Mouse (Mus musculus): ENCODE measurements around the gene Ncf4. TPM values are rescaled to one million over a fixed set of nuclear protein-coding genes. Genes with fewer than 3 reads are reported as not detected.

The Ncf4 gene
- polyA plus RNA-seq (2012): 0.10 and 1.4 TPM in 2 replicates

- no peak for TF ChIP-seq GATA1 (IDR thresholded peaks at IDR 0.05; ENCODE audit: low read length)
Observed at GRCm38 (mm10) chr15:78244695-78245492, at the start of gene Ncf4. Ncf4 (plus strand) TSS chr15:78244801.

GRCm38 (mm10) chr15:78195096-78195880 is 49.3 kb upstream of the Ncf4 start:
- TF ChIP-seq GATA1 (IDR thresholded peaks at IDR 0.05; ENCODE audit: low read length): no peak

DNA sequence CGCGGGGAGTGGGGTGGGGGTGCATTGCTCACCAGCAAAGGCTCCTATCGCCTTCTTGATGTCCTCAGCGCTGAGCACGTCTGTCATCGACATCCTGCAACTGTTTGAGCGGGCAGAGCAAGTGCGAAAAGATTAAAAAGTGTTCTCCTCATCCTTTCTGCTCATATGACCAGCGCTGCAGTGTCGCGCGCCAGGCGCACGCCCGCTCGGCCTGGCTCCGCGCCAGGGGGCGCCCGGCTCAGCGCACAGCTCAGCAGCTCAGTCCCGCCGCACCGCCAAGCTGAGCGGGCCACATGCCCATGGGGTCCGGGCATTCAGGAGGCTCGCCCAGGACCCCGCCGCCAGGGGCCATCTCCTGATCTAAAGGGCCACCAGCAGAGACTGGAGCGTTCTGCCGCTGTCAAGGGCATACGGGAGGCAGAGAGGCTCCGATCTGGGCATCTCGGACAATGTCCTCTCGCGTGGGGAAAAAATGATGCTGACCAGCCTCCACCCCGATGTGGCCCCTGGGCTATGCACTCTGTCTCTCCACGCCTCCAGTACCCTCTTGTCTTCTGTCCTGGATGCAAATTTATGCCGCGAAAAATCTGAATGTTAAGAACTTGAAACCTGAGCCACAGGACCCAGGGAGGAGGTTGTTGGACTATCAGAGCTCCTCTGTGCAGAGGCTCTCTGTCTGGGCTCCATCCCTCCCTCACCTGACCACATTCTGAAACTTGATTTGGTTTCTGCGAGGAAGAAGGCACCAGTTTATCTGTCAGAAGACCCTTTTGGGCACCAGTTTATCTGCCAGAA is 40.4 kb upstream of the Ncf4 start:
- TF ChIP-seq GATA1 (IDR thresholded peaks at IDR 0.05; ENCODE audit: low read length): no peak

DNA sequence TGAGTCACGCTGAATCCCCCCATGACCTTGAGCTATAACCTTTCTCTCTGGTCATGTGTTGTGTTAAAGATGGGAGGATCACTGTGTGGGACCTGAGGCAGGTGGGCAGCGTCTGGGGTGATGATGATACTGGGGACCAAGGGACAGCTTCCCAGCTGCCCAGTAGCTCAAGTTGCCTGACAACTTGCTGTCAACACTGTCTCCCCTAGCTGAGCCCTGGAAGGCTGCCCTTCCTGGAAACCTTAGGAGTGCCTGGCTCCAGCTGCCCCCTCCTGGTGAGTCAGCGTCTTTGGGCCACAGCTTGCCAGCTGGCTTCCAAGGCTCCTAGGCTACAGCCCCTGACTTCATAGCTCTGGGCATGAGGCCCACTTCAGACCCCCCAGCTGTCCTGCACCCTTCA is 39.4 kb upstream of the Ncf4 start:
- no peak for TF ChIP-seq GATA1 (IDR thresholded peaks at IDR 0.05; ENCODE audit: low read length)

DNA sequence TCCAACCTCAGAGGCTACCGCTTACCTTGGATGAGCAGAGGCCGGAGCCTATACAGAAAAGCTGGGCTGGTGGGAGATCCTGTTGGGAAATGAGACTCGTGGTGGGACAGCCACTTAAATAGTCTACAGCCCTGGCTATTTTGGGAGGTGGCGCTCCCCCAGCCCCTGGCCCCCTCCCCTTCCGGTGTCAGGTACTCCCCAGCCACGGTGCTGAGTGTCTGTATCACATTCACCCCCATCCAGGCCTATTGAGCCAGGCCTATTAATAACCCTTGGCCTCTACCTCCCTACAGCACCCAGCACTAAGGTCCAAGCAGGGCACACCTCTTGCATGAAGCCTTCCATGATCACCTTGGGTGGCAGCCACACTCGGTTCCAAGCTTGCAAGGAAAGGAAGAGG is 38.3 kb upstream of the Ncf4 start, which contains the start of gene Pvalb:
TSS of gene Pvalb (minus strand) at position 89 of the 400 bp plus-strand sequence.
- TF ChIP-seq GATA1 (IDR thresholded peaks at IDR 0.05; ENCODE audit: low read length): no peak

GRCm38 (mm10) chr15:78210203-78210602 is 34.4 kb upstream of the Ncf4 start:
- no peak for TF ChIP-seq GATA1 (IDR thresholded peaks at IDR 0.05; ENCODE audit: low read length)

- no peak for TF ChIP-seq GATA1 (IDR thresholded peaks at IDR 0.05; ENCODE audit: low read length)
Observed at GRCm38 (mm10) chr15:78211367-78211766, 33.2 kb upstream of the Ncf4 start.

- no peak for TF ChIP-seq GATA1 (IDR thresholded peaks at IDR 0.05; ENCODE audit: low read length)
Observed at GRCm38 (mm10) chr15:78215269-78215668, 29.3 kb upstream of the Ncf4 start.

DNA sequence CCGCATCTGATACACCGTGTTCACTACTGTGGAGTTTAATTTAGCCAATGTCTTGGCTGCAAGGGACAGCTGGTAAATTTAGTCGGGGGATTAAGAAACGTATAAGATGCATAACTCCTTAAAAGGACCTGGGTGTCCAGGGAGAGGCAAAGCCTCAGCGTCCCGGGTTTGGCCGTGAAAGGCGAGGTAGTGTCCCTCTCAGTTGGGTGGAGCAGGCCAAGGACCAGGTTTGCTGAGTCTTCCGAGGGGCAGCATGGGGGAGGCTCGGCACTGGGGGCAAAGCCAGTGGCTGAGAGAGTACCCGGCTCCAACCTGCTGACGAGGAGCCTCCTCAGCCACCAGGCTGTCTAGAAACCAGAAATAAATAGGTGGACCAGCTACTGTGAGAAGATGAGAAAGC is 16.8 kb upstream of the Ncf4 start:
- no peak for TF ChIP-seq GATA1 (IDR thresholded peaks at IDR 0.05; ENCODE audit: low read length)

DNA sequence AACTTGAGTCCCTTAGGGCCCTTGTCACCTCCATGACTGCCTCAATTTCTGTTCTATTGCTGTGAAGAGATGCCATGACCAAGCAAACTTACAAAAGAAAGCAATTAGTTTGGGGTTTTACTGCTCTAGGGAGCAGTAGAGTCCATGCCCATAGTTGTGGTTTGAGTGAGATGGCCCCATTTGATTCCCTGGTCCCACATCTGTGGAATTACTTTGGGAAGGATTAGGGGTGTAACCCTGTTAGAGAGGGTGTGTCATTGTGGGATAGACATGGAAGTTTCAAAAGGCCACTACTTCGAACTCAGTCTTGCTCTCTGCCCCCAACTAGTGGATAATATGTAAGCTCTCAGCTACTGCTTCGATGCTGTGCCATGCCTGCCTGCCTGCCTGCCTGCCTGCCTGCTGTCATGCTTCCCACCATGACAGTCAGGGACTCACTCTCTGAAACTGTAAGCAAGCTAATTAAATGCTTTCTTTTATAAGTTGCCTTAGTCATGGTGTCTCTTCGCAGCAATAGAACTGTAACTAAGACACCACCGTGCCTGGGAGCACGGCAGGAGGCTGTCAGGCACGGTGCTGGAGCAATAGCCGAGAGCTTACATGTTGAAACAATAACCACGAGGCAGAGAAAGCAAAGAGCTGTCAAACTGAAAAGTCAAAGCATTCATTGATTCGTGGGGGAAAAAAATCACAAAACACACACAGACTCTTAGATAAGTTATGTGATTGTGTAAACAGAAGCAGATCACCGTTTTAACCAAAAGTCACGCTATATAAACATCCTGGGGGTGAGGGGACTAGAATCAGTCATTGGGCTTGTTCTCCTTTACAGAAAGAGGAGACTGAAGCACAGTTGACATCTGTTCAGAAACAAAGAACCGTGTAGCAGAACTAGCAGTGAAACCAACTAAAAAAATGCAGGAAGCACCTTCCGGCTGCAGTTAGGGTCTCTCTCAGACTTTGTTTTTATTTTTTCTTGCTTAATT is 13.0 kb upstream of the Ncf4 start:
- no peak for TF ChIP-seq GATA1 (IDR thresholded peaks at IDR 0.05; ENCODE audit: low read length)

DNA sequence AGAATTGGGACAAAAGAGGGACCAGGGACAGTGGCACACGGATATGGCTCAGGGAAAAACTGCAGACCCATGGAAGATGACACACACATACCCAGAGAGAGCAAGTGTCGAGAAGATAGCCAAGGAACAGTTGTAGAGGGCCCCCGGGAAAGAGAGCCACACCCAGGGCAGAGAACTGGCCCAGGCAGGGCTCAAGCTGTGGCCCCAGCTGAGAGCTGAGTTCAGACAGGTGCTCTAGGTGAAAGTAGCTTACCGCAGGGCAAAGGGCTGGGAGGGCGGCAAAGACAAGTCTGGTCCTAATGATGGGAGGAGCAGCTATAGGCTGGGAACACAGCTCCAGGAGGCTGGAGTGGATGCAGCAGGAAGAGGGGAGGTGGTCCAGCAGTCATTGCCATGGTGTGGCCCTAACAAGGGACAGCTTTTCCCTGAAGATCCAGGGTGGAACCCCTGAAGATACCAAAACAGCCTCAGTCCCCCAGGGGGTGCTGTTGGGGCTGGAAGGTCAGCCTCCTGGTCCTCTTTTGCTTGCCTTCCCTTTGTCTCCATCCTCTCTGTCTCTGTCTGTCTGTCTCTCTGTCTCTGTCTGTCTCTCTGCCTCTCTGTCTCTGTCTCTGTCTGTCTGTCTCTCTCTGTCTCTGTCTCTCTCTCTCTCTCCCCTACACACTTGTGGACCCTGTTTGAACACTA is 9.6 kb upstream of the Ncf4 start:
- no peak for TF ChIP-seq GATA1 (IDR thresholded peaks at IDR 0.05; ENCODE audit: low read length)

DNA sequence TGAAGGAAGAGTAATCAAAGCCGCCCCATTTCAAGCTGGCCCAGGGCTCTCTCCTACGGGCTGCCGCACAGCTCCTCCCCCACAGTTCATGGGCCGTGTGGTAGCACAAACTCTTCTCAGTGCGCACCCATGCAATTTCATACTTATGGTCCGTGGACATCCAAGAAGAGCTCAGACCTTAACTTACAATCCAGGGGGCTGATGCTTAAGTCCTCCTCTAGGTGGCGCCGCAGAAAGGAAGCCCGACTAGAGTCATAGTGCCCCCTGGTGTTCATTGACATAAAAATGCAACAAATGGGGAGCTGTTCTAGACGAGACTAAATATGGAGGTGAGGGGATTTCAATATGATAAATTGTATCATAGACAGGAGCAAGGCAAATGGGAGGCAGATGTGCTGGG is 5.1 kb upstream of the Ncf4 start:
- no peak for TF ChIP-seq GATA1 (IDR thresholded peaks at IDR 0.05; ENCODE audit: low read length)

GRCm38 (mm10) chr15:78239956-78240617 is 4.5 kb upstream of the Ncf4 start:
- TF ChIP-seq GATA1 (IDR thresholded peaks at IDR 0.05; ENCODE audit: low read length): no peak
